Mouse (Mus musculus) embryonic fibroblast, embryonic 13.5 days (primary cell): ENCODE measurements around the gene Chrm4. TPM values are rescaled to one million over a fixed set of nuclear protein-coding genes. Genes with fewer than 3 reads are reported as not detected.
A peak's percentile ranks its signal among the peaks of the same experiment; 100 is the strongest.

ENCODE experiments used
- H3K27ac ChIP-seq: 2 replicates; pipeline ENCODE4 v1.5.1; 2012; ENCODE audit warnings: low read length, control low read depth, inconsistent platforms; ENCODE audit not compliant: insufficient read depth
- H3K4me1 ChIP-seq: 2 replicates; pipeline ENCODE4 v1.6.1; 2011; ENCODE audit warnings: low read length; ENCODE audit not compliant: control insufficient read depth, insufficient read depth
- H3K4me3 ChIP-seq: 2 replicates; pipeline ENCODE4 v1.5.1; 2011; ENCODE audit warnings: mild to moderate bottlenecking, control low read depth, low read length; ENCODE audit not compliant: insufficient read depth
- CTCF ChIP-seq: IDR thresholded peaks from 2 replicates; pipeline ENCODE4 v1.5.1; 2011; ENCODE audit warnings: mild to moderate bottlenecking, control low read depth, low read length, moderate library complexity, borderline replicate concordance; ENCODE audit not compliant: insufficient read depth
- POLR2A ChIP-seq: IDR thresholded peaks from 2 replicates; pipeline ENCODE4 v1.6.1; 2011; ENCODE audit warnings: low read depth, mild to moderate bottlenecking, control low read depth, low read length, moderate library complexity
- polyA plus RNA-seq: library from polyadenylated mRNA; stranded (reverse); fragments of >200 nt; gene quantifications from 2 replicates; pipeline ENCODE4 v1.2.4, GENCODE M21; 2011; ENCODE audit warnings: low read depth; ENCODE audit not compliant: missing spikeins, insufficient read length

The Chrm4 gene
- polyA plus RNA-seq, 1 experiment, result not detected

DNA sequence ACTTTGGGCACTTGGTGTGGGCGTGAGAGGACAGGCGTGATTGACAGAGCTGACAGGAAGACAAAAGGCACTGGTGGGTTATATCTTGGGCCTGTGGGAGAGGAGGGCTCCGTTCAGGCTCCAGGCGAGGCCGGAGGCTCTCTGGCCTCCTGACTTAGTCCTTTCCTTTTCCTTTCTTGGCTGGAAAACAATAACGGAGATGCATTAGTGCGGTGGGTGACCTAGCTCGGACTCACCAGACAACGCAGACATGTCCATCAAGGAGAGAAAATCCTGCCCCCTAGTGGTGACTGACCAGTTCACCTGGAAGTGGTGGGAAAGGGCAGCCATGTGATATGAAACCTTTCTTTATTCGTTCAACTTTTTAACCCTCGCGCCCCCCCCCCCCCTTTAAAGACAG lies 2.9 kb downstream of the Chrm4 start:
- no peak for TF ChIP-seq POLR2A
- TF ChIP-seq CTCF, result peak; percentile 58; the same call in 1 of the 2 replicates
- Histone ChIP-seq H3K27ac (no peak overlapping the region), H3K4me1 (no peaks in the 10 kb centered on the region), H3K4me3 (no peak overlapping the region)

DNA sequence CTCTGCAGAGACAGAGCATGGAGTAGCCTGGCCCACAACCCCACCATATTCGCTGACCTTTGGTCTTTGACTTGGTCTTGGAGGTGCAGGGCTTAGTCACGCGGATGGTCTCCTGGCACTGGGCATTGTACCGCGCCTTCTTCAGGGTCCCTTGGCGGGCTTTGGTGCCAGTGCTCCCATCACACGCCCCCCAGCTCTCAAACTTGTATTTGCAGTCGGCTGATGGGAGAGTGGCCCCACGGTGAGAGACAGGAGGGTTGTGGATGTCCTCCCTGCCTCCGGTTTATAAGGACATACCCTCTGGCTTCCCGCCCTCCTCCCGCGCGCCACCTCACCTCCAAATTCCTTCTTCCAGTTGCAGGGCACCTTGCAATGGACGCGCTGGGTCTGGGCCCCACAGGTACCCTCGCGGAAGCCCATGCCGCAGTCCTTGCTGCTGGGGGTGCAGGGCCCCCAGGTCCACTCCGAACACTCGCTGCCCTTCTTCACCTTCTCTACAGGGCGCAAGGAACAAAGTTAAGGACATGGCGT lies 3.8 kb downstream of the Chrm4 start:
- TF ChIP-seq CTCF, result no peak
- no peak for TF ChIP-seq POLR2A
- no peaks in the 10 kb centered on the region for H3K4me1 ChIP-seq
- peak overlapping the region; percentile 11 for H3K4me3 ChIP-seq
- H3K27ac ChIP-seq, result no peak overlapping the region

DNA sequence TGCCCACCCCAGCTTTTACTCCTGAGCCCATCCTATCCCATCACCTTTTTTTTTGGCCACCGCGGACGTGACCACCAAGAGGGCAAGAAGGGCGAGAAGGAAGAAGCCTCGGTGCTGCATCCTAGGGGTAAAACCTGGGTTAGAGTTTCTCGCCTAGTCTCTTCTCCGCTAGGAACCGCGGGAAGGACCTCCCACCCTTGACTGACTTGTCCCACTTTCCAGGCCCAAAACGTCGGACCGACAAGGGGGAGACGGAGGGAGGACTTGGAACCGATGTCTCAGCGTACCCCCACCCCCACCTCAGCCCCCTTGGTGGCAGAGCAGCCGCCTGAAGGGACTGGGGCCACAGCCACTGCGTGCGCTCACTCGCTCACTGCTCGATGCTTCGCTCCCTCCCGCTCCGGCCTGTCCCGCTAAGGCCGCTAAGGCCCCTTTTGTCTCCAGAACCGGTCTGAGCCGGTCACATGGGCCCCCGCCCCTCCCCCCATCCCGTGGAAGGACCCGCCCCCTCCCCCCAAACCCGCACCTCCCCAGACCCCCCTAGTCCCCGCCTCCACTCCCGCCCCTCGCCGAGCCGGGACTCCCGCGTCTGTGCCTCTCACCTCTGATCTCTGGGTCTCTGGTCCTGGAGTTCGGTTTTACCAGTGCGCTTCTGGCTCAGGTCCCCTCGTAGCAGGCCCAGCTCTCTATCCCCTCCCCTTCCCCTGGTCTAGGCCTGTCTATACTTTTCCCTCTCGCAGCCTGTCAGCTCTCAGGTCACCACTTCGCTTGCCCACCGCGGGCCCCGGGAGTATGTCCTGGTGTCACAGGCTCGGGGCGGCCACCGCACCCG lies 4.5 kb downstream of the Chrm4 start:
- peak; percentile 72 for TF ChIP-seq POLR2A
- TF ChIP-seq CTCF, result no peak
- Histone ChIP-seq H3K4me3 (peak overlapping the region; percentile 11), H3K27ac (no peak overlapping the region), H3K4me1 (no peaks in the 10 kb centered on the region)

DNA sequence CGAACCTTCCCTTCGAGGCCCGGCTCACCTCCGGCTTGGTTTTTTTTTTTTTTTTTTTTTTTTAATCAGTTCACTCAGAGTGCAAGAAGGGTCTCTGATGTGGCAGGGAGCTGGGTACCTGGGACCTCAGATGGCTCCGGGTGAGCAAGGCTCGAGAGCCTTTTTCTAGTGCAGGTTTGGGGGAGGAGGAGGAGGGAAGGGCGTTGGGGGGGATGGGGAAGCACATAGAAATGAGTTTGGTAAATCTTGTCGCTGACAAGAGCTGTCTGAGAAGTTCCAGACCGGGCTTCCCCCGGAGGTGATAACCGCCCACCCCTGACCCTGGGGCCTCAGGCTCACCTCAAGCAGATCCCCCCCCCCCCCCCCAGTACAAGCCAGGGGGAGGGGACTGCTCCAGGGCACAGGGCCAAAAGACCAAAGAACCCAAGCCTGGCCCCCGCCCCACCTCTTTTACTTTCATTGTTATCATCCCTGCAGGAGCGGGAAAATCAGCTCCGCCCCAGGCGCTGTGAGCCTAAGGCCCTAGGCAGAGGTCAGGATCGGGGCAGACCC lies 5.2 kb downstream of the Chrm4 start, which contains the start of gene Mdk:
Gene Mdk, minus strand, starts transcription at position 138 of the 552 bp plus-strand sequence.
- TF ChIP-seq POLR2A (no peak), CTCF (no peak)
- Histone ChIP-seq H3K27ac (no peak within 1 kb of the TSS), H3K4me3 (peak within 1 kb of the TSS; percentile 11), H3K4me1 (no peaks in the 10 kb centered on the region)

DNA sequence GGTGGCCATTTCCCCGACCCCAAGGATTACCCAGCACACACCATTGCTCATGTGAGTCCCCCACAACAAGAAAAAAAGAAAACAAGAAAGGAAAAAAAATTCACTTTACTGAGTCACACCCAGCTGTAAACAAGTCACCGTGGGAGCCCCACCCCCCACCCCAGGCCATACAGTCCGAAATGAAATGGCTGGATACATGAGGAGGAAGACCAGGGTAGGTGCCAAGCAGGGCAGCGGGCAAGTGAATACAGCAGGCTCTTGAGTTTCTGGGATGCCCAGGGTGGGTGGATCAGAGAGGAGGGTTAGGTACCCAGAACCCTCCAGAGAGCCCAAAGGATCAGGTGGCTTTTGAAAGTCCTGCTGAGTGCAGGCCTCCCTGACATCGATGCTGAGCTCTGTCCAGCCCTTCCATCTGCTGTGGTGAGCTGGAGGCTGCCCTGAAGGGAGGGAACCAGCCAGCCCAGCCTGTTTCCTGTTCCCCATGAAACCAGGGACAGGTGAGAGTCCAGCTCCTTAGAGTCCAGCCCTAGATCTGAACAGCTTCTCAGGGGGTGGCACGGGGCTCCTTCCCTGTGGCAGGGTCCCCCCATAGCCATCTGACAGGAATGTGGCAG lies 5.8 kb downstream of the Chrm4 start:
- H3K4me3 ChIP-seq, result no peak overlapping the region
- no peaks in the 10 kb centered on the region for H3K4me1 ChIP-seq
- no peak for TF ChIP-seq CTCF
- no peak overlapping the region for H3K27ac ChIP-seq

DNA sequence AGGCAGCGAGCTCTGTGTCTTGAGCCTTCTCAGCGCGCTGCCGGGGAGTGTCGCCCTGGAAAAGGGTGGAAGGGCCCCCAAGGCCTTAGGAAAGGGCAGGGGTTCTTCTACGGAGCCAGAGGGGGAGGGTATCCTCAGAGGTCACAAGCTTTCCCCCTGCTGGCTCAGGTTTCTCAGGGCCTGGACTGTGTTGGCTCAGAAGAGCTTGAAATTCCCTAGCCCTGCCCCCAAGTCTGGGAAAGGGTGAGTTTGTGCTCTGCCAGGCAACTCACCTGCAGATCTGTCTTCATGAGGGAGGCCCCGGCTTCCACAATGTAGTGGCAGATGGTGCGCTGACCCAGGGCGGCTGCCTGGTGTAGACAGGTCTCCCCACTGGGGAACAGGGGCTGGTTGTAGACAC lies 6.4 kb downstream of the Chrm4 start:
- no peaks in the 10 kb centered on the region for H3K4me1 ChIP-seq

DNA sequence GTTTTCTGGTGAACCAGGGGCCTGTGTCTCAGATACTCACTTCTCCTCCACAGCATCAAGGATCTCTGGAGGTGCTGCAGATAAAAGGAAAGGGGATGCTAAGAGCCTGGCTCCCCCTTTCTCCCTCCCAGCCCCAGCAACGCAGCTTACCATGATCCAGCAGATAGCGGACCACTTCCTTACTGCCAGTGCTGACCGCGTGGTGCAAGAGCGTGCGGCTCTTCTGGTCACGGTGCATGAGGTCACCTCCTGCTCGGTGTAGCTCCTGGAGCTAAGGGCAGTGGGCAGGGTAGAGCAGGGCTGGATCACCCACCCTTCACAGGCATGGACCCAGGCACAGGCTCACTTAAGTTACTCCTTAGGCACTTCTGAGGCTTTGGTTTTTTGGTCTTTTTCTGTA lies 7.0 kb downstream of the Chrm4 start:
- no peaks in the 10 kb centered on the region for H3K4me1 ChIP-seq
- H3K27ac ChIP-seq, result no peak overlapping the region
- no peak overlapping the region for H3K4me3 ChIP-seq
- TF ChIP-seq CTCF, result no peak
- TF ChIP-seq POLR2A, result no peak

More for the DNA sequence above, 6.4 kb downstream of the Chrm4 start:
- no peak for TF ChIP-seq CTCF
- no peak for TF ChIP-seq POLR2A
- Histone ChIP-seq H3K4me3 (no peak overlapping the region), H3K27ac (no peak overlapping the region)

DNA sequence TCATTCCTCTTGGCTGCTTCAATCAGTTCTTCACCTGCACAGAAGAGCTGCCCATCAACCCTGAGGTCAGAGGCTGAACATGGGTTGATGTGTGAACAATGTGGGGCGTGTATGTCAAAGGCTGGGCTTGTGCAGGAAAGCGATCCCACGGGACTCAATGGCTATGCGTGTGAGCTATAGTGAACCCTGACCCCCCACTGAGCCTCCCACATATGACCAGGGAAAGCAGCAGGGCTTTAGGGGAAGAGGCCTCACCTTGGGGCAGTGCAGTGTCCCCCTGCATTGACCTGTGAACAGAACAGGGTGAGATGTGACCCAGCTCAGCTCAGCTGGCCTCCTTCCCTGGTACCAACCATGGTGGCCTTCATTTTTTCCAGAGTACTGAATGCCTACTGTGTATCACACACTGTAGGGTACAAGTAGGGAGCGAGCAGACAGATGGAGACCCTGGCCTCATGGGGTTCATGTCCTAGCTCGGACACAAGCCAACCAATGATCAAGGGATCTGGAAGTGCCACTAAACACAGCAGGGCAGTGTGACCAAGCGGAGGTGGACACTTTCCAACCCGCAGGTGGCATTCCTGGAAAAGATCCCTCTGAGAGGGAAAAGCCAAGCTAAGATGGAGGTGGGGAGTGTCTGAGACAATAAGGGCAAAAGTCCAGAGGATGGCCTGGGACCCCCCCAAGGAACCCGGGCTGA lies 7.9 kb downstream of the Chrm4 start:
- H3K4me3 ChIP-seq, result no peak overlapping the region
- H3K27ac ChIP-seq, result no peak overlapping the region
- TF ChIP-seq CTCF, result no peak
- no peak for TF ChIP-seq POLR2A
- H3K4me1 ChIP-seq, result no peaks in the 10 kb centered on the region

DNA sequence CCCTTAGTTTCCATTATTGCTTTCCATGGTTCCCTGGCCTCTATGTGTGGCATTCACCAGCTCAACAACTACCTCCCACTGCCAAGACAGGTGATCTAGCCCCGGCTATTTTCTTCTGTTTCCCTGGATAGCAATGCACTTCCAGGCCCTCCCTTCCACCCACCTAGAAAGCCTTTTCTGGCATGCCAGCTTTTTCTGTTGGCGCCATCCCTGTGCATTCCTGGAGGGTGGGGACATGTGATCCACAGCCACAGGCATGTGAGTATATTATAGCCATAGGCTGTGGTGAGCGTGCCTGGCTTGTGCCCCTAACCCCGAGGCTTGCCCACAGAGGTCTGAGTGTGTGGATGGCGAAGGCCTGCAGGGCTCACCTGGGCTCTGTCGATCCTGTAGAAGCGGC lies 9.1 kb downstream of the Chrm4 start:
- Histone ChIP-seq H3K4me3 (no peak overlapping the region), H3K27ac (no peak overlapping the region), H3K4me1 (no peaks in the 10 kb centered on the region)
- TF ChIP-seq POLR2A (no peak), CTCF (no peak)
